Mouse (Mus musculus): ENCODE measurements around the gene Wdr34.

DNA sequence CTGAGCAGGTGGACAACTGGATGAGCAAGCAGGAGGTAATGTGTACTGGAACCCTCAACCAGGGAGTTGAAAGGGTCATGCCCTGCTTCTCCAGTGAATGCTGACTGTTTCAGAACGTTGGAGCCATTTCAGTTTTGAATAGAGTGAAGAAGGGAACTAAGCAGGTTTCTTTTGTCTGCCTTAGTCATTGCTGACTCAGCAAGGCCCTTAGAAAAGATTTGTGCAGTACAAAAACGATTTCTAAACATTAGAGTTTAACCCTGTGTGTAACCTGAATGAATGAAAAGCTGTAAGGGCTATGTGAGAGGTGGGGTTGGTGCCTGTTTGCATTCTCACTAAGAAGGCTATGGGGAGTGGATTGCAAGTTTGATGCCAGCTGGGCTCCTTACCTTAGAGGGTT lies 56.7 kb downstream of the Wdr34 start:
- TF ChIP-seq POLR2A (IDR thresholded peaks at IDR 0.05; ENCODE audit: low read depth, low read length) = no peak
- TF ChIP-seq CTCF (IDR thresholded peaks at IDR 0.05; ENCODE audit: extremely low read depth, insufficient read length, insufficient replicate concordance, low read depth, low read length) = no peak

Measured in small intestine, adult 2 months (tissue).